Mouse (Mus musculus) gastrocnemius, postnatal 14 days (tissue): ENCODE data around the gene Gcn1l1. TPM values are rescaled to one million over a fixed set of nuclear protein-coding genes. Genes with fewer than 3 reads are reported as not detected.
A peak's percentile ranks its signal among the peaks of the same experiment; 100 is the strongest.

Experiments
- DNase-seq: peaks from one replicate; pipeline ENCODE4 v3.0.0; 2021; ENCODE audit warnings: mixed read lengths
- intact Hi-C: fragments of 180-260 bp; cut with DNase I; formaldehyde crosslinking; loops from one replicate; pipeline ENCODE4 v1.15.1; 2025; ENCODE audit warnings: low total_unique reads
- total RNA-seq, 2 experiments: library from RNA; stranded (reverse); gene quantifications; 2 replicates each; pipeline ENCODE4 v1.2.3; 2021

Gene Gcn1l1
- total RNA-seq, 2 experiments from 2014 or later = 28.7 to 31.3 TPM

- intact Hi-C loops = no loop called here
- no peak for DNase-seq
These were observed 16.6 kb downstream of the Gcn1l1 start for GRCm38 (mm10) chr5:115581662-115582061.

- no peak for DNase-seq
- intact Hi-C loops = no loop called here
These were observed 20.6 kb downstream of the Gcn1l1 start for GRCm38 (mm10) chr5:115585616-115586015.

- intact Hi-C loops = no loop called here
- no peak for DNase-seq
These were observed 21.1 kb downstream of the Gcn1l1 start for GRCm38 (mm10) chr5:115586166-115586565.

- intact Hi-C loops = no loop called here
- no peak for DNase-seq
These were observed 21.7 kb downstream of the Gcn1l1 start for GRCm38 (mm10) chr5:115586780-115587179.

- intact Hi-C loops = no loop called here
- no peak for DNase-seq
These were observed 26.0 kb downstream of the Gcn1l1 start for GRCm38 (mm10) chr5:115591028-115591427.

- intact Hi-C loops = no loop called here
- no peak for DNase-seq
These were observed 26.5 kb downstream of the Gcn1l1 start for GRCm38 (mm10) chr5:115591506-115591905.

GRCm38 (mm10) chr5:115603561-115603960, 38.5 kb downstream of the Gcn1l1 start:
- intact Hi-C loops = no loop called here
- DNase-seq = no peak

GRCm38 (mm10) chr5:115611566-115611965, 46.5 kb downstream of the Gcn1l1 start:
- no peak for DNase-seq
- intact Hi-C loops = no loop called here

- intact Hi-C loops = no loop called here
- no peak for DNase-seq
These were observed 48.3 kb downstream of the Gcn1l1 start for GRCm38 (mm10) chr5:115613332-115613731.

GRCm38 (mm10) chr5:115614948-115615347, 49.9 kb downstream of the Gcn1l1 start:
- peak; percentile 70 for DNase-seq
- intact Hi-C loops = no loop called here

GRCm38 (mm10) chr5:115619690-115620089, 54.6 kb downstream of the Gcn1l1 start:
- intact Hi-C loops = no loop called here
- DNase-seq = no peak

- intact Hi-C loops = no loop called here
- DNase-seq = no peak
These were observed 57.6 kb downstream of the Gcn1l1 start for GRCm38 (mm10) chr5:115622686-115623085.

GRCm38 (mm10) chr5:115623694-115624440, 58.8 kb downstream of the Gcn1l1 start:
- intact Hi-C loops = no loop called here
- no peak for DNase-seq

- intact Hi-C loops = no loop called here
- DNase-seq = no peak
These were observed 61.3 kb downstream of the Gcn1l1 start for GRCm38 (mm10) chr5:115626237-115626886.

GRCm38 (mm10) chr5:115628083-115628482, 63.0 kb downstream of the Gcn1l1 start:
- intact Hi-C loops = no loop called here
- DNase-seq = no peak

- DNase-seq = no peak
- intact Hi-C loops = no loop called here
These were observed 64.6 kb downstream of the Gcn1l1 start for GRCm38 (mm10) chr5:115629672-115630071.

- intact Hi-C loops = no loop called here
- no peak for DNase-seq
These were observed 65.2 kb downstream of the Gcn1l1 start for GRCm38 (mm10) chr5:115630291-115630690.

- intact Hi-C loops = no loop called here
- peak; percentile 93 for DNase-seq
These were observed 66.7 kb downstream of the Gcn1l1 start, which contains the start of gene Rab35 for GRCm38 (mm10) chr5:115631505-115632357. Rab35 (plus strand) TSS chr5:115631908.

- DNase-seq = peak; percentile 40
- intact Hi-C loops = no loop called here
These were observed 67.3 kb downstream of the Gcn1l1 start for GRCm38 (mm10) chr5:115632358-115632714.

- DNase-seq = no peak
- intact Hi-C loops = no loop called here
These were observed 68.0 kb downstream of the Gcn1l1 start for GRCm38 (mm10) chr5:115633060-115633459.
